Mouse (Mus musculus) forebrain, embryonic 16.5 days (tissue): ENCODE results near the gene Abl2. TPM values are rescaled to one million over a fixed set of nuclear protein-coding genes. Genes with fewer than 3 reads are reported as not detected.
A peak's percentile ranks its signal among the peaks of the same experiment; 100 is the strongest.

Experiments
- ATAC-seq: fragments of 200-750 bp; cut with Nextera tagmentation; 2 replicates; pipeline ENCODE4 v1.8.0; 2017; ENCODE audit warnings: mild to moderate bottlenecking, moderate library complexity
- H3K27ac ChIP-seq: fragments of 300-500 bp; sonication (generic); 2 replicates; pipeline ENCODE4 v1.5.1; 2014; ENCODE audit warnings: low read length, control low read depth
- H3K27me3 ChIP-seq: fragments of 300-500 bp; sonication (generic); replicated peaks from 2 replicates; pipeline ENCODE4 v1.6.1; 2014; ENCODE audit warnings: low read length; ENCODE audit not compliant: control insufficient read depth, insufficient read depth
- H3K36me3 ChIP-seq: fragments of 300-500 bp; sonication (generic); 2 replicates; pipeline ENCODE4 v1.6.1; 2014; ENCODE audit not compliant: control insufficient read depth, insufficient read depth
- H3K4me1 ChIP-seq: fragments of 300-500 bp; sonication (generic); replicated peaks from 2 replicates; pipeline ENCODE4 v1.6.1; 2014; ENCODE audit warnings: low read length; ENCODE audit not compliant: control insufficient read depth, insufficient read depth
- H3K4me2 ChIP-seq: fragments of 300-500 bp; sonication (generic); 2 replicates; pipeline ENCODE4 v1.6.1; 2014; ENCODE audit warnings: mild to moderate bottlenecking, low read length, control low read depth
- H3K4me3 ChIP-seq: fragments of 300-500 bp; sonication (generic); replicated peaks from 2 replicates; pipeline ENCODE4 v1.5.1; 2014; ENCODE audit warnings: mild to moderate bottlenecking, low read length, control low read depth
- H3K9ac ChIP-seq: fragments of 300-500 bp; sonication (generic); replicated peaks from 2 replicates; pipeline ENCODE4 v1.6.1; 2014; ENCODE audit warnings: low read depth, low read length, control low read depth
- H3K9me3 ChIP-seq: fragments of 300-500 bp; sonication (generic); 2 replicates; pipeline ENCODE4 v1.6.1; 2016; ENCODE audit warnings: low read length; ENCODE audit not compliant: control insufficient read depth
- WGBS: fragments of 180-500 bp; shearing (Covaris S2); extraction: QIAGEN DNeasy Blood & Tissue Kit; methylation state at CpG from one replicate; pipeline ENCODE4 v1.1.7; 2014; 5-methylcytosine and 5-hydroxymethylcytosine counted together
- polyA plus RNA-seq: library from polyadenylated mRNA; unstranded; fragments of >200 nt; fragmentation: Nextera tagmentation; extraction: Ambion mirVana; gene quantifications from 2 replicates; pipeline ENCODE4 v1.2.1, GENCODE M21; 2015

The Abl2 gene
- polyA plus RNA-seq, 1 experiment from 2014 or later: 7.4 TPM

- peak; percentile 34 for ATAC-seq
- WGBS: 49% methylated on average over 4 of the region's 4 CpGs
- H3K36me3 ChIP-seq: peaks cover 15% of the 10 kb centered on the region
- no peak overlapping the region for H3K9ac ChIP-seq
- H3K9me3 ChIP-seq: no peaks in the 10 kb centered on the region
- no peaks in the 10 kb centered on the region for H3K27me3 ChIP-seq
- no peak overlapping the region for H3K4me2 ChIP-seq
- peaks cover 9% of the 10 kb centered on the region for H3K4me1 ChIP-seq
- no peak overlapping the region for H3K4me3 ChIP-seq
- peak overlapping the region; percentile 35; the same call in 1 of the 2 replicates for H3K27ac ChIP-seq
Observed at GRCm38 (mm10) chr1:156640577-156640976, 82.0 kb downstream of the Abl2 start.

- Histone ChIP-seq H3K27ac (no peak overlapping the region), H3K4me1 (peaks cover 9% of the 10 kb centered on the region), H3K27me3 (no peaks in the 10 kb centered on the region), H3K9me3 (no peaks in the 10 kb centered on the region), H3K9ac (no peak overlapping the region), H3K4me2 (no peak overlapping the region), H3K4me3 (no peak overlapping the region), H3K36me3 (peaks cover 12% of the 10 kb centered on the region; the same call in 1 of the 2 replicates)
- 90% methylated on average over 10 of the region's 10 CpGs for WGBS
- no peak for ATAC-seq
Observed at GRCm38 (mm10) chr1:156641808-156642207, 83.2 kb downstream of the Abl2 start.

- H3K4me1 ChIP-seq: peaks cover 9% of the 10 kb centered on the region
- no peak overlapping the region for H3K9ac ChIP-seq
- H3K4me3 ChIP-seq: no peak overlapping the region
- H3K27ac ChIP-seq: no peak overlapping the region
- 62% methylated on average over 12 of the region's 12 CpGs for WGBS
- H3K36me3 ChIP-seq: peaks cover 12% of the 10 kb centered on the region; the same call in 1 of the 2 replicates
- no peaks in the 10 kb centered on the region for H3K27me3 ChIP-seq
- no peak overlapping the region for H3K4me2 ChIP-seq
- ATAC-seq: no peak
- H3K9me3 ChIP-seq: no peaks in the 10 kb centered on the region
Observed at GRCm38 (mm10) chr1:156642813-156643212, 84.2 kb downstream of the Abl2 start.

GRCm38 (mm10) chr1:156644061-156644460, 85.5 kb downstream of the Abl2 start:
- ATAC-seq: no peak
- Histone ChIP-seq H3K4me3 (no peak overlapping the region), H3K4me1 (peaks cover 9% of the 10 kb centered on the region), H3K9me3 (no peaks in the 10 kb centered on the region), H3K27ac (no peak overlapping the region), H3K4me2 (no peak overlapping the region), H3K36me3 (peaks cover 12% of the 10 kb centered on the region; the same call in 1 of the 2 replicates), H3K27me3 (no peaks in the 10 kb centered on the region), H3K9ac (no peak overlapping the region)
- 27% methylated on average over 10 of the region's 10 CpGs for WGBS

- no peaks in the 10 kb centered on the region for H3K9me3 ChIP-seq
- no peak overlapping the region for H3K9ac ChIP-seq
- no peaks in the 10 kb centered on the region for H3K27me3 ChIP-seq
- peaks cover 12% of the 10 kb centered on the region; the same call in 1 of the 2 replicates for H3K36me3 ChIP-seq
- peak; percentile 51; the same call in 1 of the 2 replicates for ATAC-seq
- 51% methylated on average over 13 of the region's 13 CpGs for WGBS
- H3K4me2 ChIP-seq: no peak overlapping the region
- peak overlapping the region; percentile 25; the same call in 1 of the 2 replicates for H3K27ac ChIP-seq
- no peak overlapping the region for H3K4me3 ChIP-seq
- peaks cover 9% of the 10 kb centered on the region for H3K4me1 ChIP-seq
Observed at GRCm38 (mm10) chr1:156644780-156645523, 86.4 kb downstream of the Abl2 start.

- Histone ChIP-seq H3K4me2 (no peak overlapping the region), H3K4me3 (no peak overlapping the region), H3K36me3 (peaks cover 5% of the 10 kb centered on the region; the same call in 1 of the 2 replicates), H3K9me3 (no peaks in the 10 kb centered on the region), H3K4me1 (peaks cover 9% of the 10 kb centered on the region), H3K9ac (no peak overlapping the region), H3K27ac (0 out of 2 replicates have a peak overlapping the region, but pooled peaks have one; percentile 3), H3K27me3 (no peaks in the 10 kb centered on the region)
- 67% methylated on average over 4 of the region's 4 CpGs for WGBS
- ATAC-seq: no peak
Observed at GRCm38 (mm10) chr1:156645971-156646370, 87.4 kb downstream of the Abl2 start.

GRCm38 (mm10) chr1:156648705-156649104, 90.1 kb downstream of the Abl2 start:
- WGBS: 37% methylated on average over 2 of the region's 2 CpGs

GRCm38 (mm10) chr1:156650631-156651030, 92.0 kb downstream of the Abl2 start:
- no peaks in the 10 kb centered on the region for H3K36me3 ChIP-seq
- H3K27me3 ChIP-seq: no peaks in the 10 kb centered on the region
- no peaks in the 10 kb centered on the region for H3K9me3 ChIP-seq
- H3K4me2 ChIP-seq: no peak overlapping the region
- peak; percentile 28; the same call in 1 of the 2 replicates for ATAC-seq
- 79% methylated on average over 9 of the region's 9 CpGs for WGBS
- no peak overlapping the region for H3K27ac ChIP-seq
- no peaks in the 10 kb centered on the region; the same call in none of the 2 replicates for H3K4me1 ChIP-seq
- H3K4me3 ChIP-seq: no peak overlapping the region
- H3K9ac ChIP-seq: no peak overlapping the region

More at GRCm38 (mm10) chr1:156648705-156649104, 90.1 kb downstream of the Abl2 start:
- H3K27me3 ChIP-seq: no peaks in the 10 kb centered on the region
- H3K9me3 ChIP-seq: no peaks in the 10 kb centered on the region
- H3K4me3 ChIP-seq: no peak overlapping the region
- no peak overlapping the region for H3K27ac ChIP-seq
- peaks cover 9% of the 10 kb centered on the region for H3K4me1 ChIP-seq
- ATAC-seq: no peak
- no peak overlapping the region for H3K9ac ChIP-seq
- no peak overlapping the region for H3K4me2 ChIP-seq
- H3K36me3 ChIP-seq: no peaks in the 10 kb centered on the region

GRCm38 (mm10) chr1:156652189-156652822, 93.7 kb downstream of the Abl2 start:
- ATAC-seq: no peak
- Histone ChIP-seq H3K36me3 (no peaks in the 10 kb centered on the region), H3K4me3 (no peak overlapping the region), H3K9me3 (no peaks in the 10 kb centered on the region), H3K4me1 (no peaks in the 10 kb centered on the region), H3K4me2 (no peak overlapping the region), H3K9ac (no peak overlapping the region), H3K27me3 (no peaks in the 10 kb centered on the region), H3K27ac (no peak overlapping the region)
- WGBS: 66% methylated on average over 6 of the region's 6 CpGs
